ENCODE assay signal across 14 mouse cellular contexts in the genomic region with DNA sequence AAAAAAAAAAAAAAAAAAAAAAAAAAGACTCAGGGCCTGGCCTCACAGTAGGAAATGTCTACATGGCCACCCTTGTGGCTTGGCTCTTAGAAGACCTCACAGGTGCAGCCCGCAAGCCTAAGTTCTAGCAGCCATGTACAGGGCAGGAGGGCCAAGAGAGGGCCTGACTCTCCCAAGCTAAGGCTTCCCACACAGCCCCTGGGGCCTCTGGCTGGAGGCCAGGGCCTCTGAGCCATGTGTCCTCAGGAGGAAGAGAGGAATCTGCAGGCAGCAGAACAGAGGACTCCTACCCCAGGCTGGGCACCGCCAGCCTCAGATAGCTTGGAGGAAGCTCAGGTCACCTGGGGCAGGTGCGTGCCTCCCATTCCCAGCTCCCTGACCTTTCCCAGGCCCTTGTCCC. TPM values are rescaled to one million over a fixed set of nuclear protein-coding genes. Genes with fewer than 3 reads are reported as not detected.
DNase-seq lines count a peak whose midpoint lies in the region; ATAC-seq lines count a peak whose summit lies in the region.
"Had no signal": no experiment of that assay in that cellular context is flagged by ENCODE, and none has a peak within 500 bp of the region (broad histone marks: within the 10 kb centered on the region; RNA-seq: fewer than 3 reads in every experiment).

No protein-coding gene starts in this region.

- 0 out of 2 replicates have a peak, but pooled peaks have one; percentile 28 for ATAC-seq in heart, embryonic 16.5 days (replicated peaks; ENCODE audit: extremely low read depth, insufficient read depth, low FRiP score)
- peak; percentile 31; the same call in 1 of the 2 replicates for ATAC-seq in lung, embryonic 16.5 days (ENCODE audit: low read depth)
- no peak for ATAC-seq in intestine, embryonic 16.5 days
- ATAC-seq: liver, embryonic 12.5 days had no signal

- no peaks in the 10 kb centered on the region for H3K36me3 ChIP-seq in heart, embryonic 16.5 days (ENCODE audit: control insufficient read depth, insufficient read depth)
- H3K36me3 ChIP-seq in lung, embryonic 16.5 days (ENCODE audit: control insufficient read depth, insufficient read depth, low read length), result no peaks in the 10 kb centered on the region
- no peaks in the 10 kb centered on the region for H3K36me3 ChIP-seq in limb, embryonic 10.5 days
- no peaks in the 10 kb centered on the region for H3K36me3 ChIP-seq in intestine, embryonic 16.5 days (ENCODE audit: control insufficient read depth, insufficient read depth, low read length)
- H3K36me3 ChIP-seq: liver, embryonic 12.5 days had no signal

- H3K4me2 ChIP-seq in heart, embryonic 16.5 days (ENCODE audit: low read depth, low read length), result no peak overlapping the region
- no peak overlapping the region for H3K4me2 ChIP-seq in lung, embryonic 16.5 days (ENCODE audit: low read depth, low read length)
- no peak overlapping the region for H3K4me2 ChIP-seq in intestine, embryonic 16.5 days (ENCODE audit: low read depth, low read length)
- H3K4me2 ChIP-seq: liver, embryonic 12.5 days had no signal

- H3K27me3 ChIP-seq in heart, embryonic 16.5 days (ENCODE audit: control insufficient read depth, insufficient read depth, low read length), result no peaks in the 10 kb centered on the region
- H3K27me3 ChIP-seq in lung, embryonic 16.5 days (ENCODE audit: control insufficient read depth, insufficient read depth, low read depth, low read length), result no peaks in the 10 kb centered on the region
- no peaks in the 10 kb centered on the region for H3K27me3 ChIP-seq in limb, embryonic 10.5 days (ENCODE audit: low read depth, poor library complexity, severe bottlenecking)
- H3K27me3 ChIP-seq in intestine, embryonic 16.5 days (replicated peaks; ENCODE audit: control insufficient read depth, insufficient read depth, low read length), result no peaks in the 10 kb centered on the region

- H3K9ac ChIP-seq in heart, embryonic 16.5 days (ENCODE audit: low read length), result peak overlapping the region; percentile 24; the same call in 1 of the 2 replicates
- no peak overlapping the region for H3K9ac ChIP-seq in lung, embryonic 16.5 days (ENCODE audit: low read length)
- no peak overlapping the region for H3K9ac ChIP-seq in intestine, embryonic 16.5 days (ENCODE audit: low read depth, low read length)
- H3K9ac ChIP-seq: liver, embryonic 12.5 days had no signal

- 54% methylated on average over 3 of the region's 3 CpGs for WGBS in heart, embryonic 16.5 days
- 55% methylated on average over 3 of the region's 3 CpGs for WGBS in lung, embryonic 16.5 days
- WGBS in limb, embryonic 10.5 days, result 88% methylated on average over 3 of the region's 3 CpGs
- 67% methylated on average over 3 of the region's 3 CpGs for WGBS in intestine, embryonic 16.5 days

- peak; percentile 40 for DNase-seq in adrenal gland, postnatal 25 days
- DNase-seq in adrenal gland, adult (ENCODE audit: inconsistent age in 2 of 2, low spot score in 1 of 2), result no peak
- no peak for DNase-seq in heart, adult 11 months
- no peak for DNase-seq in lung, postnatal 36 days
- DNase-seq in limb, embryonic 10.5 days (ENCODE audit: low spot score), result no peak
- DNase-seq: B cell, adult 2 months; cerebellum, adult 9-10 months; layer of hippocampus, adult 9-11 months; midbrain, embryonic 14.5 days had no signal

- H3K27ac ChIP-seq in heart, embryonic 16.5 days (ENCODE audit: low read length), result peak overlapping the region; percentile 56
- H3K27ac ChIP-seq in lung, embryonic 16.5 days (ENCODE audit: low read length), result no peak overlapping the region
- peak overlapping the region; percentile 66 for H3K27ac ChIP-seq in limb, embryonic 10.5 days
- H3K27ac ChIP-seq in intestine, embryonic 16.5 days (ENCODE audit: low read length), result no peak overlapping the region
- H3K27ac ChIP-seq: kidney, postnatal 0 days; liver, embryonic 12.5 days had no signal

- H3K4me3 ChIP-seq in heart, embryonic 16.5 days (ENCODE audit: low read length), result no peak overlapping the region
- H3K4me3 ChIP-seq in lung, embryonic 16.5 days (ENCODE audit: low read length), result no peak overlapping the region
- no peak overlapping the region for H3K4me3 ChIP-seq in limb, embryonic 10.5 days
- H3K4me3 ChIP-seq in intestine, embryonic 16.5 days (ENCODE audit: low read length), result no peak overlapping the region
- H3K4me3 ChIP-seq: liver, embryonic 12.5 days had no signal

- H3K9me3 ChIP-seq in heart, embryonic 16.5 days (replicated peaks; ENCODE audit: control insufficient read depth, low read length), result no peaks in the 10 kb centered on the region
- no peaks in the 10 kb centered on the region for H3K9me3 ChIP-seq in lung, embryonic 16.5 days (ENCODE audit: control insufficient read depth, low read length)
- H3K9me3 ChIP-seq in limb, embryonic 10.5 days (replicated peaks), result no peaks in the 10 kb centered on the region
- no peaks in the 10 kb centered on the region for H3K9me3 ChIP-seq in intestine, embryonic 16.5 days (ENCODE audit: control insufficient read depth, low read length)
- H3K9me3 ChIP-seq: liver, embryonic 12.5 days had no signal

- H3K4me1 ChIP-seq in heart, embryonic 16.5 days (ENCODE audit: control insufficient read depth, insufficient read depth, low read length), result peaks cover 30% of the 10 kb centered on the region
- H3K4me1 ChIP-seq in lung, embryonic 16.5 days (replicated peaks; ENCODE audit: control insufficient read depth, insufficient read depth, low read length), result peaks cover 15% of the 10 kb centered on the region
- H3K4me1 ChIP-seq in limb, embryonic 10.5 days, result peaks cover 73% of the 10 kb centered on the region
- peaks cover 9% of the 10 kb centered on the region; the same call in 1 of the 2 replicates for H3K4me1 ChIP-seq in intestine, embryonic 16.5 days (ENCODE audit: control insufficient read depth, insufficient read depth, low read length)

RNA-seq across cellular contexts. Expression of a gene that starts 13.7 kb away (rescaled TPM):
- total RNA-seq in adrenal gland, postnatal 25 days (2021), result 4.1 and 4.6 TPM in 2 replicates
- polyA plus RNA-seq in heart, embryonic 16.5 days (2015; fragmentation: Nextera tagmentation; extraction: Ambion mirVana), result 10.0 and 10.9 TPM in 2 replicates
- 1.6 TPM in 2 replicates for polyA plus RNA-seq in lung, embryonic 16.5 days (2015; fragmentation: Nextera tagmentation; extraction: Ambion mirVana)
- polyA plus RNA-seq in limb, embryonic 10.5 days (2016; fragmentation: Nextera tagmentation; extraction: Ambion mirVana), result 1.0 and 3.2 TPM in 2 replicates
- 1.6 and 1.7 TPM in 2 replicates for polyA plus RNA-seq in intestine, embryonic 16.5 days (2015; fragmentation: Nextera tagmentation; extraction: Ambion mirVana)

Comparison
In these comparisons a context has a peak if more than half of its experiments do, and no peak if none do; other contexts are left out.
1. H3K27ac ChIP-seq: peak in heart, embryonic 16.5 days (single experiment) and limb, embryonic 10.5 days (single experiment); none in lung, embryonic 16.5 days (single experiment) and intestine, embryonic 16.5 days (single experiment).